Mouse (Mus musculus): ENCODE data around the gene Prcd. TPM values are rescaled to one million over a fixed set of nuclear protein-coding genes. Genes with fewer than 3 reads are reported as not detected.

The Prcd gene
- total and polyA plus RNA-seq, 2 experiments from 2014 or later = 6.0 TPM; not detected in 1

- Histone ChIP-seq H3K36me3 (ENCODE audit: insufficient read depth, low read length) (no peaks in the 10 kb centered on the region), H3K27ac (ENCODE audit: low read depth, low read length) (no peak overlapping the region), H3K27me3 (ENCODE audit: insufficient read depth, low read length) (no peaks in the 10 kb centered on the region), H3K9ac (replicated peaks; ENCODE audit: low read length, poor library complexity, severe bottlenecking) (no peak overlapping the region), H3K4me2 (ENCODE audit: low read depth, low read length, poor library complexity, severe bottlenecking) (no peak overlapping the region), H3K4me1 (ENCODE audit: insufficient read depth, low read length) (no peaks in the 10 kb centered on the region), H3K9me3 (ENCODE audit: low read length) (no peaks in the 10 kb centered on the region), H3K4me3 (ENCODE audit: low read depth, low read length) (no peak overlapping the region)
- no peak for ATAC-seq (ENCODE audit: low FRiP score)
- 93% methylated on average over 12 of the region's 12 CpGs for whole genome bisulfite sequencing
- no peak for DNase-seq (ENCODE audit: low spot score)
- no peak for TF ChIP-seq CTCF (IDR thresholded peaks at IDR 0.05)
Observed at GRCm38 (mm10) chr11:116714052-116714451, 60.7 kb downstream of the Prcd start.

Other genes starting within 250 kb of the Prcd start
- gene Rnf157, start 240.5 kb upstream of the Prcd start, total RNA-seq (2014; rRNA removed) = 113 and 138 TPM in 2 replicates
- gene Rnf157, start 240.5 kb upstream of the Prcd start, polyA plus RNA-seq (2015; fragmentation: Nextera tagmentation; extraction: Ambion mirVana) = 53.7 and 57.0 TPM in 2 replicates
- gene Ubald2, start 219.4 kb upstream of the Prcd start, total RNA-seq (2014; rRNA removed) = 81.0 and 85.9 TPM in 2 replicates
- 40.1 and 40.9 TPM in 2 replicates for gene Ubald2, start 219.4 kb upstream of the Prcd start, polyA plus RNA-seq (2015; fragmentation: Nextera tagmentation; extraction: Ambion mirVana)
- gene Qrich2, start 187.3 kb upstream of the Prcd start, total RNA-seq (2014; rRNA removed) = not detected in 2 replicates
- gene Qrich2, start 187.3 kb upstream of the Prcd start, polyA plus RNA-seq (2015; fragmentation: Nextera tagmentation; extraction: Ambion mirVana) = 0.14 and 0.15 TPM in 2 replicates
- 110 and 113 TPM in 2 replicates for gene Prpsap1, start 159.3 kb upstream of the Prcd start, total RNA-seq (2014; rRNA removed)
- gene Prpsap1, start 159.3 kb upstream of the Prcd start, polyA plus RNA-seq (2015; fragmentation: Nextera tagmentation; extraction: Ambion mirVana) = 156 and 157 TPM in 2 replicates
- gene Sphk1, start 122.6 kb upstream of the Prcd start, total RNA-seq (2014; rRNA removed) = 12.2 and 12.4 TPM in 2 replicates
- gene Sphk1, start 122.6 kb upstream of the Prcd start, polyA plus RNA-seq (2015; fragmentation: Nextera tagmentation; extraction: Ambion mirVana) = 9.3 and 13.8 TPM in 2 replicates
- gene Ube2o, start 72.1 kb upstream of the Prcd start, total RNA-seq (2014; rRNA removed) = 109 and 112 TPM in 2 replicates
- gene Ube2o, start 72.1 kb upstream of the Prcd start, polyA plus RNA-seq (2015; fragmentation: Nextera tagmentation; extraction: Ambion mirVana) = 35.2 and 35.7 TPM in 2 replicates
- 0.52 and 0.82 TPM in 2 replicates for gene Aanat, start 67.1 kb upstream of the Prcd start, total RNA-seq (2014; rRNA removed)
- 0.90 and 0.94 TPM in 2 replicates for gene Aanat, start 67.1 kb upstream of the Prcd start, polyA plus RNA-seq (2015; fragmentation: Nextera tagmentation; extraction: Ambion mirVana)
- gene Rhbdf2, start 26.5 kb upstream of the Prcd start, total RNA-seq (2014; rRNA removed) = 3.4 and 4.5 TPM in 2 replicates
- gene Rhbdf2, start 26.5 kb upstream of the Prcd start, polyA plus RNA-seq (2015; fragmentation: Nextera tagmentation; extraction: Ambion mirVana) = 1.0 TPM in 2 replicates
- gene Cygb, start 779 bp downstream of the Prcd start, total RNA-seq (2014; rRNA removed) = 38.7 and 44.2 TPM in 2 replicates
- gene Cygb, start 779 bp downstream of the Prcd start, polyA plus RNA-seq (2015; fragmentation: Nextera tagmentation; extraction: Ambion mirVana) = 40.5 and 43.5 TPM in 2 replicates
- gene St6galnac1, start 122.0 kb downstream of the Prcd start, total RNA-seq (2014; rRNA removed) = not detected in 2 replicates
- not detected in 2 replicates for gene St6galnac1, start 122.0 kb downstream of the Prcd start, polyA plus RNA-seq (2015; fragmentation: Nextera tagmentation; extraction: Ambion mirVana)
- 23.3 and 39.1 TPM in 2 replicates for gene Mxra7, start 174.5 kb downstream of the Prcd start, total RNA-seq (2014; rRNA removed)
- 29.3 and 32.1 TPM in 2 replicates for gene Mxra7, start 174.5 kb downstream of the Prcd start, polyA plus RNA-seq (2015; fragmentation: Nextera tagmentation; extraction: Ambion mirVana)
- 28.9 and 32.2 TPM in 2 replicates for gene Mettl23, start 189.7 kb downstream of the Prcd start, total RNA-seq (2014; rRNA removed)
- 47.4 and 48.4 TPM in 2 replicates for gene Mettl23, start 189.7 kb downstream of the Prcd start, polyA plus RNA-seq (2015; fragmentation: Nextera tagmentation; extraction: Ambion mirVana)
- 38.1 and 43.6 TPM in 2 replicates for gene Jmjd6, start 189.9 kb downstream of the Prcd start, total RNA-seq (2014; rRNA removed)
- gene Jmjd6, start 189.9 kb downstream of the Prcd start, polyA plus RNA-seq (2015; fragmentation: Nextera tagmentation; extraction: Ambion mirVana) = 48.8 and 49.8 TPM in 2 replicates
- gene Mfsd11, start 198.9 kb downstream of the Prcd start, total RNA-seq (2014; rRNA removed) = 36.0 and 57.0 TPM in 2 replicates
- gene Mfsd11, start 198.9 kb downstream of the Prcd start, polyA plus RNA-seq (2015; fragmentation: Nextera tagmentation; extraction: Ambion mirVana) = 54.8 and 64.1 TPM in 2 replicates
- 196 and 259 TPM in 2 replicates for gene Srsf2, start 199.6 kb downstream of the Prcd start, total RNA-seq (2014; rRNA removed)
- 460 and 484 TPM in 2 replicates for gene Srsf2, start 199.6 kb downstream of the Prcd start, polyA plus RNA-seq (2015; fragmentation: Nextera tagmentation; extraction: Ambion mirVana)